Mouse (Mus musculus) liver, adult 2 months (tissue): Measurements from ENCODE around the gene Oprd1. TPM values are rescaled to one million over a fixed set of nuclear protein-coding genes. Genes with fewer than 3 reads are reported as not detected.

Source experiments
- DNase-seq: peaks from one replicate; pipeline ENCODE4 v3.0.0-alpha.2; 2011; ENCODE audit warnings: low read depth, low spot score; ENCODE audit errors: extremely low read depth
- H3K27ac ChIP-seq: fragments of 200-500 bp; replicated peaks from 2 replicates; pipeline ENCODE4 v1.5.1; 2012; ENCODE audit warnings: low read depth, mild to moderate bottlenecking, control low read depth, inconsistent platforms, low read length; ENCODE audit not compliant: insufficient read depth
- H3K27me3 ChIP-seq: fragments of 200-500 bp; 2 replicates; pipeline ENCODE4 v1.6.1; 2012; ENCODE audit warnings: mild to moderate bottlenecking, moderate library complexity, low read length, inconsistent platforms; ENCODE audit not compliant: control insufficient read depth, insufficient read depth
- H3K36me3 ChIP-seq: fragments of 200-500 bp; 2 replicates; pipeline ENCODE4 v1.6.1; 2012; ENCODE audit warnings: low read length, inconsistent platforms; ENCODE audit not compliant: control insufficient read depth, insufficient read depth
- H3K4me1 ChIP-seq: fragments of 200-500 bp; 2 replicates; pipeline ENCODE4 v1.6.1; 2011; ENCODE audit warnings: low read length; ENCODE audit not compliant: control insufficient read depth, insufficient read depth
- H3K4me3 ChIP-seq: fragments of 200-500 bp; 2 replicates; pipeline ENCODE4 v1.5.1; 2011; ENCODE audit warnings: low read depth, mild to moderate bottlenecking, control low read depth, low read length, moderate library complexity; ENCODE audit not compliant: insufficient read depth
- H3K79me2 ChIP-seq: fragments of 200-500 bp; 2 replicates; pipeline ENCODE4 v1.6.1; 2012; ENCODE audit warnings: inconsistent platforms, mild to moderate bottlenecking, low read length, moderate library complexity; ENCODE audit not compliant: control insufficient read depth, insufficient read depth
- H3K9ac ChIP-seq: fragments of 200-500 bp; 2 replicates; pipeline ENCODE4 v1.6.1; 2012; ENCODE audit warnings: low read depth, mild to moderate bottlenecking, control low read depth, inconsistent platforms, low read length
- CTCF ChIP-seq: fragments of 200-500 bp; IDR thresholded peaks from 2 replicates; pipeline ENCODE4 v1.5.1; 2011; ENCODE audit warnings: low read depth, low read length, control low read depth
- POLR2A ChIP-seq: fragments of 200-500 bp; IDR thresholded peaks from 2 replicates; pipeline ENCODE4 v1.6.1; 2011; ENCODE audit warnings: low read length, control low read depth; ENCODE audit not compliant: insufficient read depth; ENCODE audit errors: extremely low read depth
- WGBS: fragments of 180-500 bp; shearing (Covaris S2); methylation state at CpG from one replicate; pipeline ENCODE4 v1.1.7; 2018; 5-methylcytosine and 5-hydroxymethylcytosine counted together
- polyA plus RNA-seq: library from polyadenylated mRNA; depleted of rRNA; stranded (reverse); fragments of >200 nt; gene quantifications from 2 replicates; pipeline ENCODE4 v1.2.3, GENCODE M21; 2012
- total RNA-seq: library from RNA; depleted of rRNA; stranded (reverse); fragments of >200 nt; gene quantifications from 2 replicates; pipeline ENCODE4 v1.2.3, GENCODE M21; 2014

Oprd1 gene
- total and polyA plus RNA-seq, 2 experiments: not detected

DNA sequence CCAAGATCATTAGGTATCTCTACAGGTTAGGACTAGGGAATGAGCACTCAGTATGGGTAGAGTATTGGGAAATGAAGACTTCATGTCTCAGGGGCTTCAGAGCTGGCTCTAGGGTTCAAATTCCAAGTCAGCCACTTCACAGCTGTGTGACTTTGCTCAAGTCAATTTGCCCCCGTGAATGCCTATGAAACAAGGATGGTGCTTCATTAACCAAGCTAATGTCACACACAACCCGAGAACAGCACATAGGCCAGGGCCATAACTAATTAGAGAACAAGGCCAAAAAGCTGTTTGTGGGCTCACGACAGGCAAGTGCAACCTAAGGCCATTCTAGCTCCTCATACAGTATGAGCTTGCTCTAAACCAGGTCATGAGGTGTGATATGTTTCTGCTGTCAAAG is 72.1 kb downstream of the Oprd1 start:
- peaks cover 40% of the 10 kb centered on the region for H3K4me1 ChIP-seq
- DNase-seq: peak; percentile 33
- H3K79me2 ChIP-seq: peaks cover 39% of the 10 kb centered on the region; the same call in 1 of the 2 replicates
- H3K9ac ChIP-seq: no peak overlapping the region
- TF ChIP-seq POLR2A: no peak
- no peak for TF ChIP-seq CTCF
- H3K27ac ChIP-seq: no peak overlapping the region; the same call in 1 of the 2 replicates
- 37% methylated on average over 3 of the region's 3 CpGs for WGBS
- peaks cover 2% of the 10 kb centered on the region; the same call in 1 of the 2 replicates for H3K36me3 ChIP-seq
- no peaks in the 10 kb centered on the region for H3K27me3 ChIP-seq
- no peak overlapping the region for H3K4me3 ChIP-seq

DNA sequence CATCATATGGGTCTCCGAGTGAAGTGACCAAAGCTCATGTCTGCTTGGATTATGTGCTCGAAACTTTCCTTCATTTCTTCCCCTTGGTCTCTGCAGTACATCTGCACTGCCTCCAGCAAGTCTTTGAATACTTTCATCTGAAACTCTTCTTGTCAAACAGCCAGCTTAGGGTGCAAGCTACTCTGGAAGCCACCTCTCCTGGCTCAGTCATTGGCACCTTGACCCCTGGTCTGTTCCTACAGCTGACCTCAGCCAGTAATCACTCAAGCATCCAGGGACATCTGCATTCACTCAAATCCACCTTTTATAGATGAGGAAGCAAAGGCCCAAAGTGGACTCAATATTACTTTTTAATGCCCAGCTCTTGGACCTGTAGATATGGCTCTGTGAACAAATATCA is 72.6 kb downstream of the Oprd1 start:
- no peaks in the 10 kb centered on the region for H3K27me3 ChIP-seq
- DNase-seq: peak; percentile 57
- no peak for TF ChIP-seq CTCF
- TF ChIP-seq POLR2A: no peak
- no peak overlapping the region for H3K27ac ChIP-seq
- no peak overlapping the region for H3K4me3 ChIP-seq
- peaks cover 45% of the 10 kb centered on the region for H3K4me1 ChIP-seq
- peaks cover 40% of the 10 kb centered on the region; the same call in 1 of the 2 replicates for H3K79me2 ChIP-seq
- H3K36me3 ChIP-seq: peaks cover 2% of the 10 kb centered on the region; the same call in 1 of the 2 replicates
- no peak overlapping the region for H3K9ac ChIP-seq
- 95% methylated on average over 2 of the region's 2 CpGs for WGBS

DNA sequence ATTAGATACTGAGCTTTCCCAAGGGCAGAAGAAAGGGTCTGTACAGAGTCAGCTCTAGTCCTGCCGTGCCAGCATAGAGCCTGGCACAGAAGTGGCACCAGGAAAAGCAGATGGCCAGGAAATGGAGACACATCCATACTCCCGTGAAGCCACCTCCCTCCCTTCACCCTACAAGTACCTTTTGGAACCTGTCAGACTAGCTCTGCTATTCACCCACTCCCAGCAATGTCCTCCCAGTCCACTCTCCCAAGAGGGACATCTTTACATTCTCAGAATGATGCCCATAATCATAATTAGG is 76.4 kb downstream of the Oprd1 start:
- Histone ChIP-seq H3K4me3 (no peak overlapping the region), H3K27ac (peak overlapping the region; percentile 33), H3K27me3 (no peaks in the 10 kb centered on the region), H3K36me3 (peaks cover 2% of the 10 kb centered on the region; the same call in 1 of the 2 replicates), H3K9ac (no peak overlapping the region), H3K79me2 (peaks cover 39% of the 10 kb centered on the region; the same call in 1 of the 2 replicates), H3K4me1 (peaks cover 63% of the 10 kb centered on the region)
- TF ChIP-seq CTCF (no peak), POLR2A (no peak)
- 6% methylated on average over 2 of the region's 2 CpGs for WGBS
- DNase-seq: no peak

DNA sequence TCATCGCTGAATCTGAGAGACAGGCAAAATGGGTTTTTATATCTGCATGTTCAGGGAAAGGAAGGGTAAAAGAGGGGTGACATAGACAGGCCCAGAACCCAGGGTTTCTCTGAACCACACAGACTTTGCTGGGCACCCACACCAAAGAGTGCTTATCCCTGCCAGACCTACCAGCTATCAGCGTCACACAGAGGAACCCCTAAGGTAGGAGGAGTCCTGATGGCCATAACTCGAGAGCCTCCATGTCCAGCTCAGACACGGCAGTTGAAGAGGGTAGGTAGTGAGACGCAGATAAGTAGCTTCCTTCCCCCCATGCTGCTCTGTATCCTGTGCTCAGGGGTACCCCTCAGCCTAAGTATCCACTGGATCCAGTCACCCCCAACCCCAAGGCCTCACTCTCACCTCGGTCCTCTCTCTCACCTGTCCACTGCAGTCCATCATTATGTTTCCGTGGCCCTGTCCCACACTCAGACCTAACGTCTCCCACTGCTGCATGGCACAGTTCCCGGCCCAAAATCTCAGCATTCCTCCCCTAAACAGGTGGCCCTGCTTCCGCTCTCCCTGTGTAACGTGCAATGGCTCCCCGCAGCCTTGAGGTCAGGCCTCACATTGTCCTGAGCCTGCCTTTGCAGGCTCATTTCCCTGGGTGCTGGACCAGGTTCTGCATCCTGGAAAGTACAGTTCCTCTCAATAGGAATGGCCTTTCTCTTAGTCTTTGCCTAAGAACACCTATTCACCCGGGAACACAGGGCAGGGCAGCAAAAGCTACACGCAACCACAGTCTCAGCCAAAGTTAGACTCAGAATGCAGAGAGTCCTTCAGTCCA is 77.0 kb downstream of the Oprd1 start:
- H3K9ac ChIP-seq: no peak overlapping the region
- H3K79me2 ChIP-seq: peaks cover 37% of the 10 kb centered on the region; the same call in 1 of the 2 replicates
- H3K4me3 ChIP-seq: no peak overlapping the region
- no peaks in the 10 kb centered on the region for H3K27me3 ChIP-seq
- TF ChIP-seq CTCF: no peak
- no peak for TF ChIP-seq POLR2A
- peak overlapping the region; percentile 94 for H3K27ac ChIP-seq
- no peak for DNase-seq
- H3K4me1 ChIP-seq: peaks cover 63% of the 10 kb centered on the region
- 68% methylated on average over 14 of the region's 14 CpGs for WGBS
- H3K36me3 ChIP-seq: peaks cover 2% of the 10 kb centered on the region; the same call in 1 of the 2 replicates

DNA sequence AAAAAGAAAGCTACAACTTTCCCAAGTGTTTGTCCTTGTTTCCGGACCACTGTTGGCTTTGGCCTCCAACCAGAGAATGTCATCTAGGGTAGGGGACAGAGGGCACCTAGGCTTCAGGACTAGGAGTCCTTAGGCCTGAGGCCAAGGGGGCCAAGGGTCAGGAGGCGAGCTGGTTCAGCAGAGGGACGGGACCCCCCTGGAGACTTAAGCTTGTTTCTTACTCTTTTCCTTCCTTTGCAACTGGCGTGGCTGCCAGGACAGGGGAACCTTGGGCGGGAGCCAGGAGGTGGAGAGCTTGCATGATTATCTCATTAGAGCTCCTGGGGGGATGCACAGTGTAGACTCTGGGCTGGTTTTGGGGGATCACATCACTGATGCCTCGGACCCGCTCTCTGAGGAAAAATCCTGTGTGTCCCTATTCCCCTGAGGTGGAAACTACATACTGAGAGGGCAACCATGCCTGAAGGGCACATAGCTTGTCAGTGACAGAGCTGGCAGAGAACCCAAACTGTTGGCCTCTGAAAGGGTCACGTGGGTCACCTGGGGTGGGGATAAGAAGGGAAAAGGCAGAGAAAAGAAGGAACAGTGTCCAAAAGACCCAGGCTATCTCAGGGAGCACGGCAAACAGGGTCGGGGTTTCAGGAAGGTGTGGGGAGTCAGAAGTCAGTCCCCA is 78.0 kb downstream of the Oprd1 start:
- DNase-seq: peak; percentile 87
- Histone ChIP-seq H3K36me3 (peaks cover 2% of the 10 kb centered on the region; the same call in 1 of the 2 replicates), H3K9ac (peak overlapping the region; percentile 33; the same call in 1 of the 2 replicates), H3K4me1 (peaks cover 62% of the 10 kb centered on the region), H3K27ac (peak overlapping the region; percentile 94), H3K4me3 (no peak overlapping the region), H3K27me3 (no peaks in the 10 kb centered on the region), H3K79me2 (peaks cover 43% of the 10 kb centered on the region)
- TF ChIP-seq CTCF (no peak), POLR2A (no peak)
- 12% methylated on average over 10 of the region's 10 CpGs for WGBS
